Comparison of ENCODE assay signal across 9 mouse cellular contexts in genomic region chr8:105693648-105694047, GRCm38 (mm10). TPM values are rescaled to one million over a fixed set of nuclear protein-coding genes. Genes with fewer than 3 reads are reported as not detected.
DNase-seq lines count a peak whose midpoint lies in the region; ATAC-seq lines count a peak whose summit lies in the region.
"Had no signal": no experiment of that assay in that cellular context is flagged by ENCODE, and none has a peak within 500 bp of the region (broad histone marks: within the 10 kb centered on the region; RNA-seq: fewer than 3 reads in every experiment).

No protein-coding gene starts in this region.

- peak overlapping the region; percentile 53 for H3K4me3 ChIP-seq in intestine, embryonic 16.5 days (ENCODE audit: low read length)
- peak overlapping the region; percentile 64 for H3K4me3 ChIP-seq in midbrain, embryonic 10.5 days
- H3K4me3 ChIP-seq in stomach, embryonic 14.5 days (ENCODE audit: low read depth, low read length), result peak overlapping the region; percentile 32

- H3K27ac ChIP-seq in intestine, embryonic 16.5 days (ENCODE audit: low read length), result no peak overlapping the region
- peak overlapping the region; percentile 71 for H3K27ac ChIP-seq in midbrain, embryonic 10.5 days (replicated peaks)
- no peak overlapping the region for H3K27ac ChIP-seq in stomach, embryonic 14.5 days (ENCODE audit: low read length)

- peak overlapping the region; percentile 99 for H3K4me2 ChIP-seq in intestine, embryonic 16.5 days (ENCODE audit: low read depth, low read length)
- peak overlapping the region; percentile 65 for H3K4me2 ChIP-seq in stomach, embryonic 14.5 days (replicated peaks; ENCODE audit: low read depth, low read length)

- no peaks in the 10 kb centered on the region for H3K9me3 ChIP-seq in intestine, embryonic 16.5 days (ENCODE audit: control insufficient read depth, low read length)
- H3K9me3 ChIP-seq in midbrain, embryonic 10.5 days (replicated peaks), result peaks cover 10% of the 10 kb centered on the region
- H3K9me3 ChIP-seq in stomach, embryonic 14.5 days (ENCODE audit: control insufficient read depth, low read depth, low read length), result no peaks in the 10 kb centered on the region

- peaks cover 6% of the 10 kb centered on the region for H3K4me1 ChIP-seq in intestine, embryonic 16.5 days (ENCODE audit: control insufficient read depth, insufficient read depth, low read length)
- peaks cover 18% of the 10 kb centered on the region for H3K4me1 ChIP-seq in midbrain, embryonic 10.5 days
- H3K4me1 ChIP-seq in stomach, embryonic 14.5 days (ENCODE audit: control insufficient read depth, insufficient read depth, low read length), result peaks cover 5% of the 10 kb centered on the region; the same call in 1 of the 2 replicates

- peak; percentile 59 for ATAC-seq in intestine, embryonic 16.5 days
- peak; percentile 39; the same call in 1 of the 2 replicates for ATAC-seq in stomach, embryonic 14.5 days (ENCODE audit: insufficient number of reproducible peaks, insufficient read depth, low FRiP score, low read depth)

- H3K27me3 ChIP-seq in intestine, embryonic 16.5 days (replicated peaks; ENCODE audit: control insufficient read depth, insufficient read depth, low read length), result no peaks in the 10 kb centered on the region
- H3K27me3 ChIP-seq in midbrain, embryonic 10.5 days (ENCODE audit: low read depth, poor library complexity, severe bottlenecking), result peaks cover 18% of the 10 kb centered on the region
- H3K27me3 ChIP-seq in stomach, embryonic 14.5 days (ENCODE audit: control insufficient read depth, insufficient read depth, low read length), result no peaks in the 10 kb centered on the region

- intact Hi-C loops in heart, postnatal 25 days (cut with DNase I), result no loop called here
- intact Hi-C loops in left cerebral cortex, postnatal 36 days (cut with DNase I), result loop anchor here (5.0 kb wide), 1 partner anchor 56 kb away; the partner anchor contains the start of genes Agrp and Ctcf

- peak; percentile 95 for DNase-seq in heart, adult 11 months
- no peak for DNase-seq in heart, postnatal 25 days (ENCODE audit: low spot score)
- DNase-seq in cerebellum, postnatal 25 days, result peak; percentile 90 to 94
- peak; percentile 79 for DNase-seq in gastrocnemius, postnatal 10 days
- DNase-seq in left cerebral cortex, postnatal 36 days (ENCODE audit: low spot score in 2 of 2), result peak; percentile 81 to 87
- DNase-seq in midbrain, embryonic 10.5 days (ENCODE audit: low spot score), result peak; percentile 63

- H3K36me3 ChIP-seq in intestine, embryonic 16.5 days (ENCODE audit: control insufficient read depth, insufficient read depth, low read length), result 0 out of 2 replicates have a peak, but pooled peaks cover 4% of the 10 kb centered on the region
- H3K36me3 ChIP-seq in midbrain, embryonic 10.5 days, result peaks cover 43% of the 10 kb centered on the region
- peaks cover 19% of the 10 kb centered on the region for H3K36me3 ChIP-seq in stomach, embryonic 14.5 days (ENCODE audit: control insufficient read depth, insufficient read depth, low read length)

- peak overlapping the region; percentile 58 for H3K9ac ChIP-seq in intestine, embryonic 16.5 days (ENCODE audit: low read depth, low read length)
- H3K9ac ChIP-seq in stomach, embryonic 14.5 days (replicated peaks; ENCODE audit: low read depth, low read length), result peak overlapping the region; percentile 4; the same call in 1 of the 2 replicates

- 6% methylated on average over 29 of the region's 30 CpGs for WGBS in intestine, embryonic 16.5 days
- WGBS in midbrain, embryonic 10.5 days, result 6% methylated on average over 30 of the region's 30 CpGs
- WGBS in stomach, embryonic 14.5 days, result 4% methylated on average over 30 of the region's 30 CpGs

RNA-seq across cellular contexts. Expression of gene Acd, which starts 7.3 kb away (rescaled TPM):
- 10 to 100 TPM; 11.1 to 13.7 TPM for total RNA-seq in heart, postnatal 25 days (2021)
- total RNA-seq in gastrocnemius, postnatal 10 days (2021), result 10 to 100 TPM; 12.9 to 15.2 TPM
- polyA plus RNA-seq in intestine, embryonic 16.5 days (2015; fragmentation: Nextera tagmentation; extraction: Ambion mirVana), result 53.0 and 55.0 TPM in 2 replicates
- total RNA-seq in left cerebral cortex, postnatal 36 days (2021), result 10 to 100 TPM; 45.8 to 50.6 TPM
- polyA plus RNA-seq in midbrain, embryonic 10.5 days (2016; fragmentation: Nextera tagmentation; extraction: Ambion mirVana), result 76.5 and 89.9 TPM in 2 replicates
- polyA plus RNA-seq in stomach, embryonic 14.5 days (2014; fragmentation: Nextera tagmentation; extraction: Ambion mirVana), result 59.0 and 63.5 TPM in 2 replicates

RNA-seq across cellular contexts. Expression of gene Pard6a, which starts 7.3 kb away (rescaled TPM):
- total RNA-seq in heart, postnatal 25 days (2021), result 1 to 10 TPM; 8.4 to 9.1 TPM
- 1 to 10 TPM; 6.0 to 7.8 TPM for total RNA-seq in gastrocnemius, postnatal 10 days (2021)
- 12.0 and 12.6 TPM in 2 replicates for polyA plus RNA-seq in intestine, embryonic 16.5 days (2015; fragmentation: Nextera tagmentation; extraction: Ambion mirVana)
- 10 to 100 TPM; 45.5 to 53.6 TPM for total RNA-seq in left cerebral cortex, postnatal 36 days (2021)
- 25.9 and 28.2 TPM in 2 replicates for polyA plus RNA-seq in midbrain, embryonic 10.5 days (2016; fragmentation: Nextera tagmentation; extraction: Ambion mirVana)
- polyA plus RNA-seq in stomach, embryonic 14.5 days (2014; fragmentation: Nextera tagmentation; extraction: Ambion mirVana), result 15.9 and 18.0 TPM in 2 replicates

RNA-seq across cellular contexts. Expression of gene Carmil2, which starts 7.6 kb away (rescaled TPM):
- total RNA-seq in heart, postnatal 25 days (2021), result under 1 TPM; 0.18 to 0.20 TPM
- under 1 TPM; 0.28 to 0.38 TPM for total RNA-seq in gastrocnemius, postnatal 10 days (2021)
- polyA plus RNA-seq in intestine, embryonic 16.5 days (2015; fragmentation: Nextera tagmentation; extraction: Ambion mirVana), result 0.64 and 0.79 TPM in 2 replicates
- total RNA-seq in left cerebral cortex, postnatal 36 days (2021), result 10 to 100 TPM; 56.3 to 66.3 TPM
- polyA plus RNA-seq in midbrain, embryonic 10.5 days (2016; fragmentation: Nextera tagmentation; extraction: Ambion mirVana), result 2.0 and 3.5 TPM in 2 replicates
- polyA plus RNA-seq in stomach, embryonic 14.5 days (2014; fragmentation: Nextera tagmentation; extraction: Ambion mirVana), result 1.0 and 1.1 TPM in 2 replicates

RNA-seq across cellular contexts. Expression of gene 4933405L10Rik, which starts 13.8 kb away (rescaled TPM):
- total RNA-seq in heart, postnatal 25 days (2021), result not detected
- not detected for total RNA-seq in gastrocnemius, postnatal 10 days (2021)
- not detected in 2 replicates for polyA plus RNA-seq in intestine, embryonic 16.5 days (2015; fragmentation: Nextera tagmentation; extraction: Ambion mirVana)
- total RNA-seq in left cerebral cortex, postnatal 36 days (2021), result not detected
- not detected in 2 replicates for polyA plus RNA-seq in midbrain, embryonic 10.5 days (2016; fragmentation: Nextera tagmentation; extraction: Ambion mirVana)
- not detected in 2 replicates for polyA plus RNA-seq in stomach, embryonic 14.5 days (2014; fragmentation: Nextera tagmentation; extraction: Ambion mirVana)
- polyA plus RNA-seq: large intestine, adult 2 months had no signal

RNA-seq across cellular contexts. Expression of gene Enkd1, which starts 14.4 kb away (rescaled TPM):
- 1 to 10 TPM; 2.0 to 2.4 TPM for total RNA-seq in heart, postnatal 25 days (2021)
- 1 to 10 TPM; 2.0 to 3.7 TPM for total RNA-seq in gastrocnemius, postnatal 10 days (2021)
- polyA plus RNA-seq in intestine, embryonic 16.5 days (2015; fragmentation: Nextera tagmentation; extraction: Ambion mirVana), result 11.2 and 13.6 TPM in 2 replicates
- total RNA-seq in left cerebral cortex, postnatal 36 days (2021), result 10 to 100 TPM in 1 of 2 experiments, 1 to 10 TPM in 1; 9.9 to 10.7 TPM
- 45.1 and 52.7 TPM in 2 replicates for polyA plus RNA-seq in midbrain, embryonic 10.5 days (2016; fragmentation: Nextera tagmentation; extraction: Ambion mirVana)
- 22.5 and 26.5 TPM in 2 replicates for polyA plus RNA-seq in stomach, embryonic 14.5 days (2014; fragmentation: Nextera tagmentation; extraction: Ambion mirVana)

Comparison
In these comparisons a context has a peak if more than half of its experiments do, and no peak if none do; other contexts are left out.
1. RNA of gene Pard6a, which starts 7.3 kb away (total RNA-seq): 45.5 to 53.6 TPM in left cerebral cortex, postnatal 36 days; 8.4 to 9.1 TPM in heart, postnatal 25 days and 6.0 to 7.8 TPM in gastrocnemius, postnatal 10 days; every median in the first group is over 4 times any median in the second.
2. RNA of gene Carmil2, which starts 7.6 kb away (total RNA-seq): 56.3 to 66.3 TPM in left cerebral cortex, postnatal 36 days; 0.28 to 0.38 TPM in gastrocnemius, postnatal 10 days and 0.18 to 0.20 TPM in heart, postnatal 25 days; every median in the first group is over 10 times any median in the second.
3. Peak in every context shown above with its lines, with median percentiles within 50 percentile points of each other: H3K4me3 ChIP-seq.